Mouse (Mus musculus) bone marrow macrophage, adult 2 months (primary cell): ENCODE data around the gene Haspin.

ENCODE experiments used
- CTCF ChIP-seq: IDR thresholded peaks from 2 replicates; pipeline ENCODE4 v1.5.1; 2012; ENCODE audit warnings: low read depth, mild to moderate bottlenecking, low read length, moderate library complexity
- POLR2A ChIP-seq: IDR thresholded peaks from 2 replicates; pipeline ENCODE4 v1.6.1; 2012; ENCODE audit warnings: mild to moderate bottlenecking, low read depth, low read length, borderline replicate concordance

GRCm38 (mm10) chr11:73168071-73168470 lies 30.0 kb upstream of the Haspin start:
- no peak for TF ChIP-seq CTCF
- no peak for TF ChIP-seq POLR2A
